Mouse (Mus musculus) central nervous system, embryonic 11.5 days (tissue): Measurements from ENCODE around the gene Olfr807. TPM values are rescaled to one million over a fixed set of nuclear protein-coding genes. Genes with fewer than 3 reads are reported as not detected.

Source experiments
- polyA plus RNA-seq: library from polyadenylated mRNA; depleted of rRNA; stranded (reverse); fragments of >200 nt; gene quantifications from 2 replicates; pipeline ENCODE4 v1.2.3, GENCODE M21; 2012; rRNA removed

Olfr807 gene
- polyA plus RNA-seq: not detected in 2 replicates

GRCm38 (mm10) chr10:129757693-129758092 is at the start of gene Olfr807:
TSS of gene Olfr807 (minus strand) at chr10:129757793.

GRCm38 (mm10) chr10:129804296-129804695 is 46.7 kb upstream of the Olfr807 start, which contains the start of gene Olfr811:
TSS of gene Olfr811 (minus strand) at chr10:129804396.

GRCm38 (mm10) chr10:129794817-129795216 is 37.2 kb upstream of the Olfr807 start, which contains the start of gene Olfr810:
TSS of gene Olfr810 (minus strand) at chr10:129794917.

GRCm38 (mm10) chr10:129774338-129774737 is 16.7 kb upstream of the Olfr807 start, which contains the start of gene Olfr809:
TSS of gene Olfr809 (plus strand) at chr10:129774638.

GRCm38 (mm10) chr10:129765182-129765581 is 7.6 kb upstream of the Olfr807 start, which contains the start of gene Olfr808:
TSS of gene Olfr808 (plus strand) at chr10:129765482.

GRCm38 (mm10) chr10:129741821-129742220 is 15.8 kb downstream of the Olfr807 start, which contains the start of gene Olfr806:
TSS of gene Olfr806 (minus strand) at chr10:129741921.

GRCm38 (mm10) chr10:129729275-129729674 is 28.3 kb downstream of the Olfr807 start, which contains the start of gene Olfr805:
TSS of gene Olfr805 (minus strand) at chr10:129729375.

Other genes starting within 250 kb of the Olfr807 start
- not detected in 2 replicates for gene Olfr791, start 236.0 kb downstream of the Olfr807 start, polyA plus RNA-seq
- gene Olfr792, start 218.6 kb downstream of the Olfr807 start, polyA plus RNA-seq: not detected in 2 replicates
- not detected in 2 replicates for gene Olfr794, start 190.1 kb downstream of the Olfr807 start, polyA plus RNA-seq
- not detected in 2 replicates for gene Olfr796, start 145.2 kb downstream of the Olfr807 start, polyA plus RNA-seq
- gene Olfr798, start 129.9 kb downstream of the Olfr807 start, polyA plus RNA-seq: not detected in 2 replicates
- gene Olfr799, start 120.3 kb downstream of the Olfr807 start, polyA plus RNA-seq: not detected in 2 replicates
- not detected in 2 replicates for gene Olfr800, start 100.1 kb downstream of the Olfr807 start, polyA plus RNA-seq
- gene Olfr801, start 83.9 kb downstream of the Olfr807 start, polyA plus RNA-seq: not detected in 2 replicates
- gene Olfr802, start 69.6 kb downstream of the Olfr807 start, polyA plus RNA-seq: not detected in 2 replicates
- not detected in 2 replicates for gene Olfr803, start 63.5 kb downstream of the Olfr807 start, polyA plus RNA-seq
- not detected in 2 replicates for gene Olfr804, start 54.6 kb downstream of the Olfr807 start, polyA plus RNA-seq
- gene Olfr805, start 28.4 kb downstream of the Olfr807 start, polyA plus RNA-seq: not detected in 2 replicates
- not detected in 2 replicates for gene Olfr806, start 15.9 kb downstream of the Olfr807 start, polyA plus RNA-seq
- not detected in 2 replicates for gene Olfr808, start 7.7 kb upstream of the Olfr807 start, polyA plus RNA-seq
- not detected in 2 replicates for gene Olfr809, start 16.8 kb upstream of the Olfr807 start, polyA plus RNA-seq
- not detected in 2 replicates for gene Olfr810, start 37.1 kb upstream of the Olfr807 start, polyA plus RNA-seq
- not detected in 2 replicates for gene Olfr811, start 46.6 kb upstream of the Olfr807 start, polyA plus RNA-seq
- gene Olfr812, start 88.3 kb upstream of the Olfr807 start, polyA plus RNA-seq: not detected in 2 replicates
- gene Olfr813, start 97.6 kb upstream of the Olfr807 start, polyA plus RNA-seq: not detected in 2 replicates
- gene Olfr814, start 122.1 kb upstream of the Olfr807 start, polyA plus RNA-seq: not detected in 2 replicates
- not detected in 2 replicates for gene Olfr815, start 148.1 kb upstream of the Olfr807 start, polyA plus RNA-seq
- gene Olfr816, start 157.8 kb upstream of the Olfr807 start, polyA plus RNA-seq: not detected in 2 replicates
- not detected in 2 replicates for gene Olfr818, start 191.3 kb upstream of the Olfr807 start, polyA plus RNA-seq
- not detected in 2 replicates for gene Olfr819, start 209.5 kb upstream of the Olfr807 start, polyA plus RNA-seq
- gene Olfr247, start 218.3 kb upstream of the Olfr807 start, polyA plus RNA-seq: not detected in 2 replicates
- gene Gm10310, start 227.3 kb upstream of the Olfr807 start, polyA plus RNA-seq: not detected in 2 replicates